Mouse (Mus musculus): ENCODE measurements around the gene Klc4. TPM values are rescaled to one million over a fixed set of nuclear protein-coding genes. Genes with fewer than 3 reads are reported as not detected.

Klc4 gene
- polyA plus RNA-seq, 1 experiment, result 24.0 TPM

DNA sequence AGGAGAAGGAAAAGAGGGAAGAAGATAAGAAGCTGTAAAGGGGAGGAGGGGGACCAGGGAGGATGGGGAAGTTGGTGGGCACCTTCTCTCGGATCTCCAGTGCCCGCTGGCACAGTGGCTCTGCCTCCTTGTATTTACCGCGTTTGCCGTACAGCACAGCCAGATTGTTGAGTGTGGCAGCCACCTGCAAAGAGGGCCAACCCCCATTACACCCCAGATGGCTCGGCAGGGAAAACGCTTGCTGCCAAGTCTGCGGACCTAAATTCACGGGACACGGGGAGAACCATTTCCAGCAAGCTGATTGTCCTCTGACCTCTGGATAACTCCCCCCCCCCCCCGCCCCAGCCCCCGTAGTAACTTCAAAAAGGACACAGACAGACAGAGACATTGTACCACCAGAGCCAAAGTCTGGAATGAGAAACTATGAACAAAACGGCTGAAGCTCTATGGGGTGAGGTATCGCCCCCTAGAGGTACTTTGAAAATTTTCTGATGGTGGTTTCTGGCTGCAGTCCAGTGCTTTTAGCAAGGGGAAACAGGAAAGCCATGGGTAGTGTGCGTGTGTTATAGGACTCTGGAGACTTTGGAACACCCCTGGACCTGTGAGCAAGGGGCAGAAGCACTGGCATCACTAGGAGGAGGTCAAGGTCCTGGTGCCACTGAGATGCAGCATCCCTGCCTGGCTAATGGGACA is 8.8 kb downstream of the Klc4 start:
- Histone ChIP-seq H3K36me3 (ENCODE audit: control insufficient read depth, insufficient read depth, low read length) (no peaks in the 10 kb centered on the region), H3K27me3 (ENCODE audit: control insufficient read depth, insufficient read depth, low read length) (no peaks in the 10 kb centered on the region), H3K27ac (ENCODE audit: control insufficient read depth, insufficient read depth, low read length) (no peak overlapping the region), H3K4me1 (replicated peaks; ENCODE audit: control insufficient read depth, insufficient read depth, low read length) (peaks cover 8% of the 10 kb centered on the region), H3K4me3 (ENCODE audit: control insufficient read depth, insufficient read depth, low read length) (peak overlapping the region; percentile 9; the same call in 1 of the 2 replicates)
- DNase-seq, result peak; percentile 48
- TF ChIP-seq POLR2A (IDR thresholded peaks at IDR 0.05; ENCODE audit: control insufficient read depth, extremely low read depth, insufficient read depth, low read length, poor library complexity) (no peak), CTCF (IDR thresholded peaks at IDR 0.05; ENCODE audit: borderline replicate concordance, control insufficient read depth, extremely low read depth, insufficient read depth, low read length, poor library complexity) (no peak)
- WGBS, result 6% methylated on average over 15 of the region's 15 CpGs

DNA sequence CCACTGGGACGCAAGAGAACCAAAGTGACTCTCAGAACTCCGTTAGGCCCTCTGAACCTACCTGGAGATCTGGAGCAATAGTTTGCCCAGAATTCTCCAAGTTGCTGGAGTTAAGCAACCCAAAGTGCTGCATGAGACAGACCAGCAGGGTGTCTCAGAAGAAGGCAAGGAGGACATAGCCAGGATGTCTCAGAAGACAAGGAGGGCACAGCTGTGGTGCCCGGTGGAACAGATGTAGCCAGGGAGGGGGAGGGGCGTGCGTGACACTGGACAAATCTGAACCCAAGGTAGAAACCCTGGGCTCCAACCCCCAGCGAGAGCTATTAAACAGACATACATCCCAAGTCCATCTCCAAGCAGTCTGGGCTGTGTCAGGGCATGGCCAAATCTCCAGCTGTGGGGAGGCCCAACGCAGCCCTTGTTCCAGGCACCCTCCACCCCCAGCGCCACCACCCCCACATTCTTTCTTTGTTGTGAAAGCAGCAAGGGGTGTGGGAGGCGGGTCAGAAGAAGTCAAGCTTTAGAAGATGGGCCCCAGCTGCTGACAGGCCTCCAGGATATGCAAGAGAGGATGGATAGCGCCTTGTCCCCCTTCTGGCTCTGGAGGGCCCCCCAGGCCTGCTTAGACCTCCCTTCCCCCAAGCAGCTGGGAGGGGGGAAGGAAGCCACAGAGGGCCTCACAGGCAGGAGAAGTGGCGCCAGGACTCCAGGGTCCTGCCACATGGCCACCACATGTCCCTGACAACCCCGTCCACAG is 16.0 kb downstream of the Klc4 start:
- peak; percentile 23 for DNase-seq

DNA sequence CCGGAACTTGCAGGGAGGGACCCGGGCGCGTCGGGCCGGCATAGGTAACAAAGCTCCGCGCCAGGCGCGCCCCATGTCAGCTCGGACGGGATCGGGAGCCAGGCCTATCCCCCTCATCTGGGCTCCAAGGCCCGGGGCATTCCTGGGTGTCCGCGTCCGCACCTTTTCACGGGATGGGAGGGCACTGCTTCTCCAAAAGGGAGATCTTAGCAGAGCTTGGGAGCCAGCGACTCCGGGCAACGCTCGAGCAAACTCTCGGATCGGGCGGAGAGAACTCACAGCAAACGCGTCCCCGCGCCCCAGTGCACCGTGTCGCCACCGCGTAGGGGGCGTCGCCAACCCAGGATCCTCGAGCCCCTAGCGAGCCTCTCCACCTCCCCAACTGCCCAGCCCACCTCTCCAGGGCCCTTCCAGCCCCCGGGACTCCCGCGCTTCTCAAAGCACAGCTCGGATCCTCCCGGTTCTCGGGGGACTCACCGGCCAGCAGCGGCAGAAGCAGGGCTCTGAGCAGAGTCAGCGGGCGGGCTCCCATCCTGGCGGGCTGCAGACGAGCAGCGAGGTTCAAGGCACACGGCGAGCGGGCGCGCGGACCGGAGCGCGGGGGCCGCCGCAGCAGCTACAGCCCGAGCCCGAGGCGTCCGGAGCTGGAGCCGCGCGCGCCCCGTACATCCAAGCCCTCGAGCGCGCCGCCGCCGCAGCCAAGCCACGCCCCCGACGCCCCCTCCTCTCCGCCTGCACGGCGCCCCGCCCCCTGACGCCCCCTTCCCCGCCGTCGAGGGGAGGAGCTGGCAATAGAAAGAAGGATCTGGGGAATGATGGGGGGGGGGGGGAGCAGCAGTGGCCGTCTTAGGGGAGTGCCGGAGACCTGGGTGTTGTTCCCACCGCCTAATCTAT is 16.8 kb downstream of the Klc4 start, which contains the start of gene Ptk7:
Gene Ptk7, minus strand, starts transcription at position 714 of the 894 bp plus-strand sequence.
- peaks cover 19% of the 10 kb centered on the region for H3K4me1 ChIP-seq (replicated peaks; ENCODE audit: control insufficient read depth, insufficient read depth, low read length)
- peak; percentile 66 for DNase-seq

More for the DNA sequence above, 16.0 kb downstream of the Klc4 start:
- no peak overlapping the region for H3K27ac ChIP-seq (ENCODE audit: control insufficient read depth, insufficient read depth, low read length)
- TF ChIP-seq POLR2A (IDR thresholded peaks at IDR 0.05; ENCODE audit: control insufficient read depth, extremely low read depth, insufficient read depth, low read length, poor library complexity) (no peak), CTCF (IDR thresholded peaks at IDR 0.05; ENCODE audit: borderline replicate concordance, control insufficient read depth, extremely low read depth, insufficient read depth, low read length, poor library complexity) (no peak)
- H3K4me3 ChIP-seq (ENCODE audit: control insufficient read depth, insufficient read depth, low read length), result peak overlapping the region; percentile 95
- WGBS, result 26% methylated on average over 12 of the region's 12 CpGs
- H3K4me1 ChIP-seq (replicated peaks; ENCODE audit: control insufficient read depth, insufficient read depth, low read length), result peaks cover 19% of the 10 kb centered on the region
- H3K27me3 ChIP-seq (ENCODE audit: control insufficient read depth, insufficient read depth, low read length), result 0 out of 2 replicates have a peak, but pooled peaks cover 2% of the 10 kb centered on the region
- H3K36me3 ChIP-seq (ENCODE audit: control insufficient read depth, insufficient read depth, low read length), result no peaks in the 10 kb centered on the region

DNA sequence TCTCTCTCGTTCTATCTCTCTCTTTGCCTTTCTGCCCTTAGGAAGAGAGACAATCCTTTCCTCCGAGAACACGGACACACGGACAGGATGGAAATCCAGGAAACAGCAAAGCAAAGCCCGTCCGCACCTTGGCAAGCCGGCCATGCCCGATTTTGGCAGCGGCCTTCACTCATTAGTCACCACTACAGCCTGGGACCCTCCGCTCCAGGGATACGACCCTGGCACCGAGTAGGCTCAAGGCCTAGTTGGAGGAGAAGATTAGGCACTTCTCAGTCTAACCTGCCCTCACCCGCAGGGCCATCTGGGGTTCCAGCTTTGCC is 17.4 kb downstream of the Klc4 start:
- TF ChIP-seq CTCF (IDR thresholded peaks at IDR 0.05; ENCODE audit: borderline replicate concordance, control insufficient read depth, extremely low read depth, insufficient read depth, low read length, poor library complexity), result peak; percentile 45; the same call in 1 of the 2 replicates
- TF ChIP-seq POLR2A (IDR thresholded peaks at IDR 0.05; ENCODE audit: control insufficient read depth, extremely low read depth, insufficient read depth, low read length, poor library complexity), result no peak
- Histone ChIP-seq H3K27me3 (ENCODE audit: control insufficient read depth, insufficient read depth, low read length) (0 out of 2 replicates have a peak, but pooled peaks cover 2% of the 10 kb centered on the region), H3K36me3 (ENCODE audit: control insufficient read depth, insufficient read depth, low read length) (no peaks in the 10 kb centered on the region), H3K4me1 (replicated peaks; ENCODE audit: control insufficient read depth, insufficient read depth, low read length) (peaks cover 19% of the 10 kb centered on the region), H3K4me3 (ENCODE audit: control insufficient read depth, insufficient read depth, low read length) (peak overlapping the region; percentile 95), H3K27ac (ENCODE audit: control insufficient read depth, insufficient read depth, low read length) (no peak overlapping the region)
- WGBS, result 12% methylated on average over 13 of the region's 13 CpGs
- DNase-seq, result no peak

More for the DNA sequence above, 16.8 kb downstream of the Klc4 start, which contains the start of gene Ptk7:
- Histone ChIP-seq H3K36me3 (ENCODE audit: control insufficient read depth, insufficient read depth, low read length) (no peaks in the 10 kb centered on the region), H3K4me3 (ENCODE audit: control insufficient read depth, insufficient read depth, low read length) (peak within 1 kb of the TSS; percentile 95), H3K27me3 (ENCODE audit: control insufficient read depth, insufficient read depth, low read length) (0 out of 2 replicates have a peak, but pooled peaks cover 2% of the 10 kb centered on the region), H3K27ac (ENCODE audit: control insufficient read depth, insufficient read depth, low read length) (no peak within 1 kb of the TSS)
- TF ChIP-seq CTCF (IDR thresholded peaks at IDR 0.05; ENCODE audit: borderline replicate concordance, control insufficient read depth, extremely low read depth, insufficient read depth, low read length, poor library complexity) (no peak), POLR2A (IDR thresholded peaks at IDR 0.05; ENCODE audit: control insufficient read depth, extremely low read depth, insufficient read depth, low read length, poor library complexity) (no peak)
- WGBS, result under 1% methylated on average over 87 of the region's 90 CpGs

DNA sequence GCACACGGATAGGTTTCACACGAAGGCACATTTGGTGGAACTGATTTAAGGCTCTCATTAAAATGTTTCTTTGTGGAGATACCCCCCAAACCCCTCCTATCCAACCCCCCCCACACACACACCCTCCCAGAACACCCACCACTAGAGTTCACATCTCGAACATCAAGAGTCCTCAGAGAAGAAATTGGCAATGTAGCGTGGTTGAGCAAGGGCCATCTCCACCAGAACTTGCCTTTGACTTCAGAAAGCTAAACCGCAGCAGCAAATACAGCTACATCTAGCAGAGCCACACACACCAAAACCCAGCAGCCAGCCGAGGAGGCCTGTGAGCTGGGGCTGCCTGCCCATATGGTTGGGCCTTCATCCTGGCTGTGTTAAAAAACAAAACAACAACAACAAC is 18.4 kb downstream of the Klc4 start:
- no peak for TF ChIP-seq POLR2A (IDR thresholded peaks at IDR 0.05; ENCODE audit: control insufficient read depth, extremely low read depth, insufficient read depth, low read length, poor library complexity)
- TF ChIP-seq CTCF (IDR thresholded peaks at IDR 0.05; ENCODE audit: borderline replicate concordance, control insufficient read depth, extremely low read depth, insufficient read depth, low read length, poor library complexity), result no peak
- Histone ChIP-seq H3K4me1 (replicated peaks; ENCODE audit: control insufficient read depth, insufficient read depth, low read length) (peaks cover 24% of the 10 kb centered on the region), H3K36me3 (ENCODE audit: control insufficient read depth, insufficient read depth, low read length) (no peaks in the 10 kb centered on the region), H3K27me3 (ENCODE audit: control insufficient read depth, insufficient read depth, low read length) (0 out of 2 replicates have a peak, but pooled peaks cover 2% of the 10 kb centered on the region), H3K4me3 (ENCODE audit: control insufficient read depth, insufficient read depth, low read length) (no peak overlapping the region), H3K27ac (ENCODE audit: control insufficient read depth, insufficient read depth, low read length) (no peak overlapping the region)
- 80% methylated on average over 6 of the region's 6 CpGs for WGBS
- DNase-seq, result no peak

DNA sequence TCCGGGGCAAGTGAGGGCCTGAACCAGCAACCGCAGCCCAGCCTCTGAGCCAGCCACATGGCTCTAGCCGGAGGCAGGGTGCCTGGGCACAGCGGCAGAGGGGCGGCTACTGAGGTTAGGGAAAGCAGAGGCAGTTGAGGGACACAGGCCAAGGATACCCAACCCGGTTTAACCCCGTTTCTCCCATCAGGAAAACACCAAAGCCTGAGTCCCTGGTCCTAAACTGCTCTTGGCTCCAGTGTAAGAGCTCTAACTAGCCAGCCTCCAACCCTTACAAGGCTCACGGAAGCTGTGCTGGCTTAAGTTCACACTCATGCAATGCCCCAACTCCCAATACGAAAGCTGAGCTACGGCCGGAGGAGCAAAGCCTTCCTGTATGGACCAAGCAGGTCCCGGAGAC is 21.2 kb downstream of the Klc4 start:
- WGBS, result 78% methylated on average over 12 of the region's 12 CpGs
- 0 out of 2 replicates have a peak, but pooled peaks cover 2% of the 10 kb centered on the region for H3K27me3 ChIP-seq (ENCODE audit: control insufficient read depth, insufficient read depth, low read length)
- DNase-seq, result no peak
- TF ChIP-seq CTCF (IDR thresholded peaks at IDR 0.05; ENCODE audit: borderline replicate concordance, control insufficient read depth, extremely low read depth, insufficient read depth, low read length, poor library complexity) (no peak), POLR2A (IDR thresholded peaks at IDR 0.05; ENCODE audit: control insufficient read depth, extremely low read depth, insufficient read depth, low read length, poor library complexity) (no peak)
- no peak overlapping the region for H3K4me3 ChIP-seq (ENCODE audit: control insufficient read depth, insufficient read depth, low read length)
- H3K27ac ChIP-seq (ENCODE audit: control insufficient read depth, insufficient read depth, low read length), result no peak overlapping the region
- no peaks in the 10 kb centered on the region for H3K36me3 ChIP-seq (ENCODE audit: control insufficient read depth, insufficient read depth, low read length)
- peaks cover 19% of the 10 kb centered on the region for H3K4me1 ChIP-seq (replicated peaks; ENCODE audit: control insufficient read depth, insufficient read depth, low read length)
